Mouse (Mus musculus) thymus, postnatal 4 days (tissue): ENCODE results near the gene Krtap19-3.

Experiments
- DNase-seq: peaks from one replicate; pipeline ENCODE4 v3.0.0; 2021

Gene Krtap19-3

GRCm38 (mm10) chr16:88877938-88878337, at the start of gene Krtap19-3:
TSS of gene Krtap19-3 (minus strand) at chr16:88878038.
- DNase-seq = no peak

- DNase-seq = no peak
Observed at GRCm38 (mm10) chr16:88896357-88896756, 18.5 kb upstream of the Krtap19-3 start, which contains the start of gene Krtap19-5. TSS of gene Krtap19-5 (minus strand) at chr16:88896457.

- DNase-seq = no peak
Observed at GRCm38 (mm10) chr16:88886870-88887269, 9.0 kb upstream of the Krtap19-3 start.

GRCm38 (mm10) chr16:88884989-88885388, 7.2 kb upstream of the Krtap19-3 start, which contains the start of gene Krtap19-4:
TSS of gene Krtap19-4 (minus strand) at chr16:88885089.
- DNase-seq = no peak

- DNase-seq = no peak
Observed at GRCm38 (mm10) chr16:88874169-88874568, 3.7 kb downstream of the Krtap19-3 start, which contains the start of gene Krtap19-2. TSS of gene Krtap19-2 (minus strand) at chr16:88874269.

- no peak for DNase-seq
Observed at GRCm38 (mm10) chr16:88869311-88869710, 8.5 kb downstream of the Krtap19-3 start, which contains the start of gene Krtap19-1. TSS of gene Krtap19-1 (minus strand) at chr16:88869411.

- no peak for DNase-seq
Observed at GRCm38 (mm10) chr16:88864887-88865407, 12.9 kb downstream of the Krtap19-3 start.

- peak; percentile 11 for DNase-seq
Observed at GRCm38 (mm10) chr16:88851450-88851849, 26.4 kb downstream of the Krtap19-3 start.

GRCm38 (mm10) chr16:88848558-88848957, 29.3 kb downstream of the Krtap19-3 start:
- no peak for DNase-seq

- DNase-seq = no peak
Observed at GRCm38 (mm10) chr16:88847363-88847762, 30.5 kb downstream of the Krtap19-3 start.
